Mouse (Mus musculus): Measurements from ENCODE around the gene B4galnt3. TPM values are rescaled to one million over a fixed set of nuclear protein-coding genes. Genes with fewer than 3 reads are reported as not detected.

B4galnt3 gene
- polyA plus RNA-seq, 1 experiment from 2014 or later, result 0.73 TPM

DNA sequence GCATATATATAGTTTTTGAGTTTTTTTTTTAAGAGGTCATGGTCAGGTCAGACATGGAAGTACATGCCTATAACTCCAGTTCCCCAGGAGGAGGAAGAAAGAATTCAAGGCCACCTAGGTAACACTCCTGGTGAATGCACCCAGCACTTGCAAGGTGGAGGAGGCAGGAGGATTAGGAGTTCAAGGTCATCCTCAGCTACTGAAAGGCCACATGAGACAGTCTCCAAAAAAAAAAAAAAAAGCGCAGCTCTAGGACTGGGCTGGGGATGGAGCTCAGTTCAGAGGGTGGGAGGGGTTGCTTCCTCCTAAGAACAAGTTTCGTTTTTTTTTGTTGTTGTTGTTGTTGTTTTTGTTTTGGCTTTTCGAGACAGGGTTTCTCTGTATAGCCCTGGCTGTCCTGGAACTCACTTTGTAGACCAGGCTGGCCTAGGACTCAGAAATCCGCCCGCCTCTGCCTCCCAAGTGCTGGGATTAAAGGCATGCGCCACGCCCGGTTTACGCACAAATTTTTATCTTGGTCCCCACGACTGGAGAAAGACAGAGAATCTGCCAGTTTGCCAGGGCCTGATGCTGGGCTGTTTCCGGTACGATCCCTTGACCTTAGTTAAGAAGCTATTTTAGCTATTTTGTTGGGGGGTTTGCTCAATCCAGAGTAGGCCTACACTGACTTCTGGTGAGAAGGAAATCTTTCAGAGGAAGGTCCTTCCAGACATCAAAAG lies 109.2 kb downstream of the B4galnt3 start:
- no peak for ATAC-seq (ENCODE audit: insufficient number of reproducible peaks, insufficient read depth, low FRiP score, low TSS enrichment, low read depth)
- H3K36me3 ChIP-seq, result no peaks in the 10 kb centered on the region
- H3K4me1 ChIP-seq (replicated peaks), result peaks cover 27% of the 10 kb centered on the region
- no peaks in the 10 kb centered on the region for H3K9me3 ChIP-seq
- no peak overlapping the region for H3K9ac ChIP-seq (replicated peaks)
- H3K4me3 ChIP-seq (replicated peaks), result no peak overlapping the region
- H3K4me2 ChIP-seq, result no peak overlapping the region
- no peak overlapping the region for H3K27ac ChIP-seq
- WGBS, result 91% methylated on average over 12 of the region's 12 CpGs
- H3K27me3 ChIP-seq, result no peaks in the 10 kb centered on the region

DNA sequence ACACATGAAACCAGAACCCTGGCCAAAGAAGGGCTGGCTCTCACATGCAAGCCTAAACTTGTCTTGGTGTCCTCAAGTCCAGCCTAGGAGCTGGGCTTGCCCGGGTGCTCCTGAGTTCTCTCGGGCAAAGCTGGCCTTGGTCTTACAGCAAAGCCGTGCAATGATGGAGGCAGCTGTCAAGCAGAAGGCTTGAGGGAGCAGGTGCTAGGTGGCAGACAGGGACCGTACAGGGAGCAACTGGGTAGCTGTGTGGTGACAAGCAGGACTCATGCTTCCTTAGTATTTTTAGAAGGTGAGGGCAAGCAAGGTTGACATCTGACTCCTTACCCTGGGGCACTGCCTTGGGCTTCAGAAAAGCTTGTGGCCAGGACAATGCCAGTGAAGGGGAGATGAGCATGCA lies 110.6 kb downstream of the B4galnt3 start:
- Histone ChIP-seq H3K27me3 (no peaks in the 10 kb centered on the region), H3K4me2 (no peak overlapping the region), H3K4me3 (replicated peaks) (no peak overlapping the region), H3K9ac (replicated peaks) (no peak overlapping the region), H3K9me3 (no peaks in the 10 kb centered on the region), H3K36me3 (no peaks in the 10 kb centered on the region), H3K27ac (no peak overlapping the region), H3K4me1 (replicated peaks) (peaks cover 27% of the 10 kb centered on the region)
- WGBS, result 80% methylated on average over 4 of the region's 4 CpGs
- ATAC-seq (ENCODE audit: insufficient number of reproducible peaks, insufficient read depth, low FRiP score, low TSS enrichment, low read depth), result no peak

DNA sequence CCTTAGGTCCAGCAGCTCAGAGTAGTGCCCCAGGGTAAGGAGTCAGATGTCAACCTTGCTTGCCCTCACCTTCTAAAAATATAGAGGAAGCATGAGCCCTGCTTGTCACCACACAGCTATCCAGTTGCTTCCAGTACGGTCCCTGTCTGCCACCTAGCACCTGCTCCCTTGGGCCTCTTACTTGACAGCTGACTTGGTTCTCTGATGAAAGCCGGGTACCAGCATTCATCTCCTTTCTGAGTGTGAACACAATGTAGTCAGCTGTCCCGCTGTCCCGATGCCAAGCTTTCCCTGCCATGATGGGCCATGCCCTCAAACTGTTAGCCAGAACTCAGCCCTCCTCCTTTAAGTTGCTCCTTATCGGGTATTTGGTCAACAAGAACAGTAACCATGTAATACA lies 112.2 kb downstream of the B4galnt3 start:
- H3K4me1 ChIP-seq (replicated peaks), result peaks cover 11% of the 10 kb centered on the region

DNA sequence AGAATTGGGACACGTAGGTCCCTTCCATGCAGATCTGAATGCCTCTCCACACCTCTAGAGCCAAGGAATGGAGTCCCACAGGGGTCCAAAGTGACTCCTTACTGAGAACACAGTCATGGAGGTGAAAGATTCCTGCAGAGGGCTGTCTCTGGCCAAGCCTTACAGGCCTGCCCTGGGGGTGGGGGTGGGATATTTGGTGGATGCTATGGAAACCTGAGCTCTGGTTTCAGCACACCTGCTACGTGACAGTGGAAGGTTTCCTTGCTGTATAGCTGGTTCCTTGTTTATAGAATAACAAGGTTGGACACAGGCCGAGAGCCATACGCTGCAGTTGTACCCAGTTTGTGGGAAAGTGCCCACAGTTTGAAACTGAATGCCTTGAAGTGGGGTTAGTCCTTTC lies 113.9 kb downstream of the B4galnt3 start:
- Histone ChIP-seq H3K36me3 (no peaks in the 10 kb centered on the region), H3K4me1 (replicated peaks) (peaks cover 11% of the 10 kb centered on the region), H3K9ac (replicated peaks) (no peak overlapping the region), H3K27ac (no peak overlapping the region), H3K4me2 (no peak overlapping the region), H3K27me3 (no peaks in the 10 kb centered on the region), H3K4me3 (replicated peaks) (no peak overlapping the region), H3K9me3 (no peaks in the 10 kb centered on the region)
- 0 out of 2 replicates have a peak, but pooled peaks have one; percentile 42 for ATAC-seq (ENCODE audit: insufficient number of reproducible peaks, insufficient read depth, low FRiP score, low TSS enrichment, low read depth)
- WGBS, result 48% methylated on average over 4 of the region's 4 CpGs

More for the DNA sequence above, 112.2 kb downstream of the B4galnt3 start:
- Histone ChIP-seq H3K36me3 (no peaks in the 10 kb centered on the region), H3K9ac (replicated peaks) (no peak overlapping the region), H3K4me2 (no peak overlapping the region), H3K27me3 (no peaks in the 10 kb centered on the region), H3K9me3 (no peaks in the 10 kb centered on the region), H3K27ac (no peak overlapping the region), H3K4me3 (replicated peaks) (no peak overlapping the region)
- WGBS, result 85% methylated on average over 5 of the region's 5 CpGs
- no peak for ATAC-seq (ENCODE audit: insufficient number of reproducible peaks, insufficient read depth, low FRiP score, low TSS enrichment, low read depth)

DNA sequence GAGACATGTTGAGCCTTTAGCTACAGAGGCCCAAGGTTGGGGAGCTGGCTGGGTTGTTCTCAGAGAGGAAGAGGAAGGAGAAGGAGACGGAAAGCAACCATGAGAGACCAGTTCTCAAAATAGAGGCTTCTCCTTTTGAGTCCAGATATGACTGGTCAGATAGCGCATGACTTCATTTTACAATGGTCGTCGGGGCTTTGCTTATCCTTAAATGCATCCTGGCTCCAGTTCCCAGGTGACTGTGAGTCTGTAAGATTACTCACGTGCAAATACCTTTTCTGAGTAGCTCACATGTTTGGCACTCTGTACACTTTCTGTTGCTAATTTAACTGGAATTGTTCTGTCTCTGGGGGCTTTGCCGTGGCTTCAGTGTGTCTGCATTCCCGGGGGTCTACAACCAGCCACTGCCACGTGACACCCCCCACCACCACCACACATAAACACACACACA lies 114.6 kb downstream of the B4galnt3 start:
- H3K27ac ChIP-seq, result no peak overlapping the region
- 73% methylated on average over 8 of the region's 8 CpGs for WGBS
- H3K4me2 ChIP-seq, result no peak overlapping the region
- H3K9me3 ChIP-seq, result no peaks in the 10 kb centered on the region
- H3K9ac ChIP-seq (replicated peaks), result no peak overlapping the region
- no peaks in the 10 kb centered on the region for H3K36me3 ChIP-seq
- no peaks in the 10 kb centered on the region for H3K27me3 ChIP-seq
- ATAC-seq (ENCODE audit: insufficient number of reproducible peaks, insufficient read depth, low FRiP score, low TSS enrichment, low read depth), result no peak
- no peak overlapping the region for H3K4me3 ChIP-seq (replicated peaks)
- peaks cover 11% of the 10 kb centered on the region for H3K4me1 ChIP-seq (replicated peaks)

DNA sequence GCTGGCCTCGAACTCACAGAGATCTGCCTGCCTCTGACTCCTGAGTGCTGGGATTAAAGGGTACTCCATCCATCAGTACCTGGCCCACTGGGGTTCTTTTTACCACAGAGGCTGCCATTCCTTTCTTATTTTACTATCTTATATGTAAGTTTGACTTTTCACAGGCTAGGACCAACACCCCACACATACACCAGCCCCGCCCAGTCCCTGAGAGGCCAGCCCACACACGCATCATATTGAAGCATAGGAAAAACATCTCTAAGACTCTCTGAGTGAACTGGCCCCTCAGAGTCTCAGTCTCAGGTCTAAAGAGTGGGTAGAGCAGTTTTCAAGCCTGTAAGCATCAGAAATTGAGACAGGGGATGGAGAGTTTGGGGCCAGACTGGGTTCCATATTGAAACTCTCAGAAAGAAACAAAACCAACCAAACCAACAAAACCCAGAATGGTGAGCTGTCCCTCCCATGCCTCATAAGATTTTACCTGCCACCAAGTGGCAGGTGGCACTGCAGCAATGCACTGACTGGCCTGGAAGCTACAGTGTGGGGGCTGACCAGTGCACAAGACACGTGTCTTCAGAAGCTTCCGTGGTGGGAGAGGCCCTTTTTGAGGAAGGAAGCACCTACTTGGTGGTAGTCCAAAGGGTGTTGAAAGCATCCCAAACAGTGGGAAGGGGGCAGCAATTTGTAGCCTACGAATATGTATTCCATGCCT lies 115.2 kb downstream of the B4galnt3 start:
- H3K4me1 ChIP-seq (replicated peaks), result peaks cover 11% of the 10 kb centered on the region
- no peak overlapping the region for H3K4me2 ChIP-seq
- H3K27ac ChIP-seq, result no peak overlapping the region
- no peaks in the 10 kb centered on the region for H3K9me3 ChIP-seq
- no peak overlapping the region for H3K9ac ChIP-seq (replicated peaks)
- no peak overlapping the region for H3K4me3 ChIP-seq (replicated peaks)
- ATAC-seq (ENCODE audit: insufficient number of reproducible peaks, insufficient read depth, low FRiP score, low TSS enrichment, low read depth), result no peak
- no peaks in the 10 kb centered on the region for H3K27me3 ChIP-seq
- no peaks in the 10 kb centered on the region for H3K36me3 ChIP-seq
- WGBS, result 88% methylated on average over 6 of the region's 6 CpGs

DNA sequence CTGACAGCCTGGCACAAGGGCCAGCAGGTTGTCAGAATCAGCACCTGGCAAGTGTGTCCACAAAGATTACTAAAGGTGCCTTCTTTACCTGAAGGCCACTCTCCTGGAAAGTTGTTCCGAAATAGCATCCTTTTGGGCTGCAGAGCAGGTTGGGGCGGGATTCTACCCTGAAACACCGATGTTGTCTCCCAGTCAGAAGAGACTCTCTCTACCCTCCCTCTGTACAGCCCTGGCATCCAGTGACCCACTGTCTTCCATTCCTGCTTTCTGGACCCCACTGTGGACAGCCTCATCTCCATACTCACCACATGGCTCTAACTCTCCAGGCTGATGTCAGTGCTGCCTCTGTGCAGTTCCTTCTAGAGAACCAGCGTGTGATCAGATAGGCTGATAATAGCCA lies 118.7 kb downstream of the B4galnt3 start:
- no peak for ATAC-seq (ENCODE audit: insufficient number of reproducible peaks, insufficient read depth, low FRiP score, low TSS enrichment, low read depth)
- 90% methylated on average over 4 of the region's 4 CpGs for WGBS

DNA sequence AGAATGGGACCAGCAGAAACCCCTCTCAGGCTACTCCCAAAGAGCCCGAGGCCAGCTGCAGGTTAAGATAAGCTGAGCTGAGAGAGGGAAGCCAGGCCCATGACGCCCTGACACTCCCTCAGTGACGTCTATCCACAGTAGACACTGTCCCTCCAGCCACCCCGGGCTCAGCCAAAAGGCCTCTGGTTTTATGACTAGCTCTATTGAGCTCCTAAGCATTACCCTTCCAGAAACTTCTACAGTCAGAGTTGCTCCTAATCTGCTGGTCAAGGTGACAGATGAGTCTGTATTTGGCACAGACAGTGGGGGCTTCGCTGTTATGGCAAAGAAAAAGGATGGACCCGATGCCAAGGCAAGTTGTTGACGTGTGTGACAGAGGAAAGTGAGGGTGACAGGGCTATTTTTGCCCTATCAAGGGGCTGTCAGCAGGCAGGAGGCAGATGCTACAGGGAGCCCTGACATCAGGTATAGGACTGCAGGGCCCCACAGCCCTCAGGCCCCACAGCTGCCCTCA lies 119.7 kb downstream of the B4galnt3 start:
- H3K9me3 ChIP-seq, result no peaks in the 10 kb centered on the region
- H3K4me1 ChIP-seq (replicated peaks), result no peaks in the 10 kb centered on the region
- no peaks in the 10 kb centered on the region for H3K27me3 ChIP-seq
- 0 out of 2 replicates have a peak overlapping the region, but pooled peaks have one; percentile 3 for H3K27ac ChIP-seq
- H3K36me3 ChIP-seq, result no peaks in the 10 kb centered on the region
- 0 out of 2 replicates have a peak, but pooled peaks have one; percentile 52 for ATAC-seq (ENCODE audit: insufficient number of reproducible peaks, insufficient read depth, low FRiP score, low TSS enrichment, low read depth)
- H3K9ac ChIP-seq (replicated peaks), result no peak overlapping the region
- no peak overlapping the region for H3K4me3 ChIP-seq (replicated peaks)
- 69% methylated on average over 7 of the region's 7 CpGs for WGBS
- no peak overlapping the region for H3K4me2 ChIP-seq

More for the DNA sequence above, 118.7 kb downstream of the B4galnt3 start:
- Histone ChIP-seq H3K4me1 (replicated peaks) (peaks cover 6% of the 10 kb centered on the region), H3K36me3 (no peaks in the 10 kb centered on the region), H3K27ac (no peak overlapping the region), H3K9me3 (no peaks in the 10 kb centered on the region), H3K9ac (replicated peaks) (no peak overlapping the region), H3K4me2 (no peak overlapping the region), H3K4me3 (replicated peaks) (no peak overlapping the region), H3K27me3 (no peaks in the 10 kb centered on the region)

DNA sequence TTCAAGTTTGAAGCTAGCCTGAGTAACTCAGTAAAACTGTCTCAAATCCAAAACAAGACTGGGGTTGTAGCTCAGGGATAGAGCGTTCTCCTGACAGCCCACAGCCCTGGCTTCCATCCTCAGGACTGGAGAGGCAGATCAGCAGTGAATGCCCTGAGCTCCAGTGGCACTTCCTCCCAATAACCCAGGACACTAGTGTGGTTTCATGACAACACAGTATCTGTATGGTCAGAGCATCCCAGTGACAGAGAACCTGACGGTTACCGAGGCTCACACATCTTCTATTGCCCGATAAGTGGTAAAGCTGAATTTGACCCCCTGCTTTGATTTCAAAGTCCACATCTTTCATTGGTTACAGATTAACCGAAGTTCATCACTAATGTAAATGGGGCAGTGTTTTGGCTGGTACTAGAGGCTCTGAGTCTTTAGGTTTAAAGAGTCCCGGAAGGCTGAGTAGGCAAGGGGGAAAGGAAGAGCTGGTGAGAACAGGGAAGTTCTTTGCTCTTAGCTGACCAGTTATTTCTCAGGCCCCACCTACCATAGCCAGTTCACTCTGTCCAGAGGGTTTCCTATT lies 120.2 kb downstream of the B4galnt3 start:
- Histone ChIP-seq H3K27ac (peak overlapping the region; percentile 29; the same call in 1 of the 2 replicates), H3K4me3 (replicated peaks) (no peak overlapping the region), H3K4me1 (replicated peaks) (no peaks in the 10 kb centered on the region), H3K36me3 (no peaks in the 10 kb centered on the region), H3K9me3 (no peaks in the 10 kb centered on the region), H3K27me3 (no peaks in the 10 kb centered on the region), H3K9ac (replicated peaks) (no peak overlapping the region), H3K4me2 (no peak overlapping the region)
- whole genome bisulfite sequencing, result 82% methylated on average over 6 of the region's 6 CpGs
- ATAC-seq (ENCODE audit: insufficient number of reproducible peaks, insufficient read depth, low FRiP score, low TSS enrichment, low read depth), result no peak

DNA sequence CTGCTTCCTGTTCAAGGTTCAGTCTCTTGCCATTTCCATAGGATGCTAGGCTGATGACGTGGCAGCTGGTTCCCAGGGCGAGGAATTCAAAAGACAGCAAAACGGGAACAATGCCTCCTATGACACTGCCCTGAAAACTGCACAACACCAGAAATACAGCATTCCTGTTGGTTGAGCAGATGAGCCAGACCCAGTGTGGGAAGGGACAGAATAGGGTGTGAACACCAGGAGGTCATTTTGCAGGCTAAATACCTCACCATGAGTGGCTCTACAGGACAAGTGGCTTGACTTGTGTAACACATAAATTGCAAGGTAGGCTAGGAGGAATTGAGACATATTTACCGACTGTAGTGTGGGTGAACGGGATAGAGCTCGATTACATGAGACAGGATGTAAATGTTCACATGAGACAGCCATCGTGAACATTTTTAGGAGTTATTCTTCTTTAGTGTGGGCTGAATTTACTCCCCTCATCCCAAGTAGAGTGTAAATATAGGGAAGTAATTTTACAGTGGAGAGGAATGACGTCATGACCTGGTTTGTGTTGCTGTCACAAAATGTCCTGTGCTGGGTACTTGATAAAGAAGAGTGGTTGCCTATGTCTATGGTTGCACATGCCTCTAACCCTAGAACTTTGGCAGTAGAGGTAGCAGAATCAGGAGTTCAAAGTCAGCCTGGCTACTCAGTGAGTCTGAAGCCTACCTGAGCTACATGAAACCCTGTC lies 121.9 kb downstream of the B4galnt3 start:
- Histone ChIP-seq H3K4me1 (replicated peaks) (no peaks in the 10 kb centered on the region), H3K9ac (replicated peaks) (no peak overlapping the region), H3K27ac (no peak overlapping the region), H3K4me3 (replicated peaks) (no peak overlapping the region), H3K27me3 (no peaks in the 10 kb centered on the region), H3K4me2 (no peak overlapping the region), H3K9me3 (no peaks in the 10 kb centered on the region), H3K36me3 (no peaks in the 10 kb centered on the region)
- ATAC-seq (ENCODE audit: insufficient number of reproducible peaks, insufficient read depth, low FRiP score, low TSS enrichment, low read depth), result no peak
- WGBS, result 86% methylated on average over 8 of the region's 8 CpGs

DNA sequence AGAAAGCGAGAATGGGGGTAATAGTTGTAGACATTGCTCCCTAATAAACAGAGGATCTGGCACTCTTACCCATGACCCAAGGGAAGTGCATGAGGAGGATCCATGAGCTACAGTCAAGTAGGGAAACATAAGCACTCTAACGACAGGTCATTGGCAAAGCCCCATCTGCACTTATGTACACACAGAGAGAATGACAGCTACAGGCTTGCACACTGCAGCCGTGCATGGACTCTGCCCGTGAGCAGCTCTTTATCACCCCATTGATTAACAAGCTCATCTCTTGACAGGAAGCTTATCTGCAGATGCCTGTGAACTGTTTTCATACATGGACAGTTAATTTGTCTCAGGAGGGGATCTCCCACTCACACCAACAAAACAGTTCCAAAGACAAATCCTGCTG lies 126.8 kb downstream of the B4galnt3 start:
- no peaks in the 10 kb centered on the region for H3K27me3 ChIP-seq
- H3K4me3 ChIP-seq (replicated peaks), result no peak overlapping the region
- no peak overlapping the region for H3K9ac ChIP-seq (replicated peaks)
- no peaks in the 10 kb centered on the region for H3K36me3 ChIP-seq
- ATAC-seq (ENCODE audit: insufficient number of reproducible peaks, insufficient read depth, low FRiP score, low TSS enrichment, low read depth), result no peak
- 75% methylated on average over 4 of the region's 4 CpGs for WGBS
- H3K9me3 ChIP-seq, result no peaks in the 10 kb centered on the region
- no peak overlapping the region for H3K27ac ChIP-seq
- H3K4me1 ChIP-seq (replicated peaks), result no peaks in the 10 kb centered on the region
- no peak overlapping the region for H3K4me2 ChIP-seq

Data from limb, embryonic 12.5 days (tissue).